Comparison of ENCODE assay signal across 9 mouse cellular contexts in the genomic region with DNA sequence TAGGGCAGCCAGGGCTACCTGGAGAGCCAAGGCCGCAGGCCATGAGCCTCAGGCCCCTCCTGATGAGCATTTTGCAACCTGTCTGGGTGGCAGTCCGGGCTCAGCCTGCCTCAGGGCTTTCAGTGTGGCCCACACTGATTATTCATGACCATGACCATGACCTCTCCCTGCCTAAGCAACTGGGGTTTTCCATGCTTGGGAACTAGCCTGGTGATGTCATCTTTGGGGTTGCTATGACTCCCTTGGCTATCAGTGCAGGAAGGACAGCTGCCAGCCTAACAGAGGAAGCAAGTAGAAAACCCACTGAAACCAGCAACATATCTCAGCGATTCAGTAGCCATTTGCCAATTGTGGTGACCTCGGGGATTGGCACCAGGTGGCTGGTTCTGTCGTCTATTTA.
DNase-seq lines count a peak whose midpoint lies in the region; ATAC-seq and TF ChIP-seq lines count a peak whose summit lies in the region.
"Had no signal": no experiment of that assay in that cellular context is flagged by ENCODE, and none has a peak within 500 bp of the region (broad histone marks: within the 10 kb centered on the region; RNA-seq: fewer than 3 reads in every experiment).

No protein-coding gene starts in this region.

- 0 out of 2 replicates have a peak overlapping the region, but pooled peaks have one; percentile 9 for H3K27ac ChIP-seq in heart, embryonic 13.5 days (replicated peaks)
- no peak overlapping the region for H3K27ac ChIP-seq in kidney, postnatal 0 days
- H3K27ac ChIP-seq in midbrain, embryonic 10.5 days (replicated peaks): 0 out of 2 replicates have a peak overlapping the region, but pooled peaks have one; percentile 30
- H3K27ac ChIP-seq: limb, embryonic 15.5 days had no signal

- no peaks in the 10 kb centered on the region for H3K9me3 ChIP-seq in heart, embryonic 13.5 days
- H3K9me3 ChIP-seq in kidney, postnatal 0 days (replicated peaks; ENCODE audit: low read length): no peaks in the 10 kb centered on the region
- H3K9me3 ChIP-seq in midbrain, embryonic 10.5 days (replicated peaks): no peaks in the 10 kb centered on the region
- H3K9me3 ChIP-seq: limb, embryonic 15.5 days had no signal

- peak overlapping the region; percentile 30; the same call in 1 of the 2 replicates for H3K9ac ChIP-seq in heart, embryonic 13.5 days
- no peak overlapping the region for H3K9ac ChIP-seq in kidney, postnatal 0 days (ENCODE audit: low read depth, low read length)
- H3K9ac ChIP-seq: limb, embryonic 15.5 days had no signal

- WGBS in heart, embryonic 13.5 days: 50% methylated on average over 5 of the region's 5 CpGs
- WGBS in kidney, postnatal 0 days: 56% methylated on average over 5 of the region's 5 CpGs
- 80% methylated on average over 5 of the region's 5 CpGs for WGBS in midbrain, embryonic 10.5 days

- H3K4me1 ChIP-seq in heart, embryonic 13.5 days: peaks cover 61% of the 10 kb centered on the region
- peaks cover 4% of the 10 kb centered on the region; the same call in 1 of the 2 replicates for H3K4me1 ChIP-seq in kidney, postnatal 0 days (replicated peaks; ENCODE audit: insufficient read depth, low read length)
- peaks cover 39% of the 10 kb centered on the region for H3K4me1 ChIP-seq in midbrain, embryonic 10.5 days

- TF ChIP-seq CTCF in kidney, postnatal 0 days (IDR thresholded peaks at IDR 0.05; ENCODE audit: low read depth): no peak

- no peak for ATAC-seq in heart, embryonic 13.5 days (ENCODE audit: extremely low read depth, insufficient number of reproducible peaks, low FRiP score, low TSS enrichment)
- ATAC-seq in kidney, postnatal 0 days (replicated peaks; ENCODE audit: low FRiP score, low read depth): peak; percentile 83

- no peaks in the 10 kb centered on the region for H3K27me3 ChIP-seq in heart, embryonic 13.5 days (replicated peaks)
- no peaks in the 10 kb centered on the region for H3K27me3 ChIP-seq in kidney, postnatal 0 days (ENCODE audit: insufficient read depth, low read length)
- no peaks in the 10 kb centered on the region for H3K27me3 ChIP-seq in midbrain, embryonic 10.5 days (ENCODE audit: low read depth, poor library complexity, severe bottlenecking)
- H3K27me3 ChIP-seq: limb, embryonic 15.5 days had no signal

- peak; percentile 53 to 67 for DNase-seq in right cerebral cortex, postnatal 10 days (ENCODE audit: low spot score in 2 of 2)
- no peak for DNase-seq in right cerebral cortex, postnatal 36 days (ENCODE audit: low spot score in 2 of 2)
- peak; percentile 43 for DNase-seq in cerebellum, postnatal 36 days
- DNase-seq in kidney, postnatal 0 days (ENCODE audit: low spot score): peak; percentile 50
- peak; percentile 40 for DNase-seq in midbrain, embryonic 10.5 days (ENCODE audit: low spot score)
- DNase-seq in thymus, postnatal 10 days (ENCODE audit: low spot score in 2 of 2): no peak
- DNase-seq in thymus, postnatal 25 days: no peak

- H3K4me3 ChIP-seq in heart, embryonic 13.5 days: no peak overlapping the region
- H3K4me3 ChIP-seq in kidney, postnatal 0 days (replicated peaks; ENCODE audit: low read depth, low read length): no peak overlapping the region
- H3K4me3 ChIP-seq in midbrain, embryonic 10.5 days: no peak overlapping the region
- H3K4me3 ChIP-seq: limb, embryonic 15.5 days had no signal

- peaks cover 12% of the 10 kb centered on the region for H3K36me3 ChIP-seq in heart, embryonic 13.5 days
- peaks cover 7% of the 10 kb centered on the region; the same call in 1 of the 2 replicates for H3K36me3 ChIP-seq in kidney, postnatal 0 days (ENCODE audit: insufficient read depth, low read length)
- H3K36me3 ChIP-seq in midbrain, embryonic 10.5 days: peaks cover 14% of the 10 kb centered on the region

- no peak overlapping the region for H3K4me2 ChIP-seq in heart, embryonic 13.5 days
- no peak overlapping the region for H3K4me2 ChIP-seq in kidney, postnatal 0 days (ENCODE audit: low read length)
- H3K4me2 ChIP-seq: limb, embryonic 15.5 days had no signal

Comparison
In these comparisons a context has a peak if more than half of its experiments do, and no peak if none do; other contexts are left out.
1. DNase-seq: peak in right cerebral cortex, postnatal 10 days (2 of 2), cerebellum, postnatal 36 days (2 of 2), kidney, postnatal 0 days (single experiment) and midbrain, embryonic 10.5 days (single experiment); none in right cerebral cortex, postnatal 36 days (0 of 2), thymus, postnatal 10 days (0 of 2) and thymus, postnatal 25 days (single experiment).